Mouse (Mus musculus) hindbrain, embryonic 13.5 days (tissue): ENCODE measurements around the gene Tmem116. TPM values are rescaled to one million over a fixed set of nuclear protein-coding genes. Genes with fewer than 3 reads are reported as not detected.
"Not testable (repeated sequence)": the region's sequence is repeated elsewhere in the genome, so short reads cannot be mapped to it uniquely, and the experiment has no call there.

ENCODE experiments used
- ATAC-seq: fragments of 200-750 bp; cut with Nextera tagmentation; 2 replicates; pipeline ENCODE4 v1.8.0; 2017; ENCODE audit warnings: moderate TSS enrichment; ENCODE audit not compliant: low FRiP score
- H3K27ac ChIP-seq: fragments of 300-500 bp; sonication (generic); 2 replicates; pipeline ENCODE4 v1.5.1; 2015; ENCODE audit warnings: inconsistent platforms, mild to moderate bottlenecking, moderate library complexity
- H3K27me3 ChIP-seq: fragments of 300-500 bp; sonication (generic); 2 replicates; pipeline ENCODE4 v1.6.1; 2015; ENCODE audit warnings: mild to moderate bottlenecking, inconsistent platforms
- H3K36me3 ChIP-seq: fragments of 300-500 bp; sonication (generic); 2 replicates; pipeline ENCODE4 v1.6.1; 2015; ENCODE audit warnings: mild to moderate bottlenecking, inconsistent platforms
- H3K4me1 ChIP-seq: fragments of 300-500 bp; sonication (generic); replicated peaks from 2 replicates; pipeline ENCODE4 v1.6.1; 2015; ENCODE audit warnings: inconsistent platforms
- H3K4me2 ChIP-seq: fragments of 300-500 bp; sonication (generic); 2 replicates; pipeline ENCODE4 v1.6.1; 2015; ENCODE audit warnings: inconsistent platforms, mild to moderate bottlenecking, moderate library complexity
- H3K4me3 ChIP-seq: fragments of 300-500 bp; sonication (generic); 2 replicates; pipeline ENCODE4 v1.5.1; 2015; ENCODE audit warnings: mild to moderate bottlenecking, inconsistent platforms
- H3K9ac ChIP-seq: fragments of 300-500 bp; sonication (generic); 2 replicates; pipeline ENCODE4 v1.6.1; 2015; ENCODE audit warnings: mild to moderate bottlenecking, inconsistent platforms
- H3K9me3 ChIP-seq: fragments of 300-500 bp; sonication (generic); 2 replicates; pipeline ENCODE4 v1.6.1; 2016; ENCODE audit warnings: inconsistent platforms
- WGBS: fragments of 180-500 bp; shearing (Covaris S2); methylation state at CpG from one replicate; pipeline ENCODE4 v1.1.7; 2015; 5-methylcytosine and 5-hydroxymethylcytosine counted together
- polyA plus RNA-seq: library from polyadenylated mRNA; unstranded; fragments of >200 nt; fragmentation: Nextera tagmentation; extraction: Ambion mirVana; gene quantifications from 2 replicates; pipeline ENCODE4 v1.2.1, GENCODE M21; 2015

The Tmem116 gene
- polyA plus RNA-seq, 1 experiment from 2014 or later = 2.2 TPM

DNA sequence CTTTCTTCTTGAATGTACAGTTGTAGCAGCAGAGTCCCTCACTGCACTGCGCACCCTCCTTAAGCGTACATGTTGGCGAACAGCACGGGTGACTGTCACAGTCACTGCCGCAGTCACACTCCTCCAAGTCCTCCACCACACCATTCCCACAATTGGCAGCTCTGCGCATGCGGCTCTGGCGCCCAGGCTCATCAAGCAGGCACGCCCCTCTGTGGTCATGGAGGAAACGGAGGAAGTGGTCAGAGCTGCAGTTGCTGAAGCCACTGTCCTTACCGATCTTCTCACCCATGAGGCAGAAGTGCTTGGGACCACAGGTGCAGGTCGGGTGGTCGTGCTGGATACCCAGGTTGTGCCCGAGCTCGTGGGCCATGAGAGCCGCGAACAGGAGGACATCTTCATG lies 68.1 kb downstream of the Tmem116 start:
- not testable (repeated sequence) for H3K9ac ChIP-seq, H3K4me2 ChIP-seq, H3K27me3 ChIP-seq, H3K9me3 ChIP-seq, H3K4me1 ChIP-seq, ATAC-seq, H3K4me3 ChIP-seq, H3K27ac ChIP-seq
- peaks cover 55% of the 10 kb centered on the region for H3K36me3 ChIP-seq
- WGBS = 91% methylated on average over 10 of the region's 17 CpGs

DNA sequence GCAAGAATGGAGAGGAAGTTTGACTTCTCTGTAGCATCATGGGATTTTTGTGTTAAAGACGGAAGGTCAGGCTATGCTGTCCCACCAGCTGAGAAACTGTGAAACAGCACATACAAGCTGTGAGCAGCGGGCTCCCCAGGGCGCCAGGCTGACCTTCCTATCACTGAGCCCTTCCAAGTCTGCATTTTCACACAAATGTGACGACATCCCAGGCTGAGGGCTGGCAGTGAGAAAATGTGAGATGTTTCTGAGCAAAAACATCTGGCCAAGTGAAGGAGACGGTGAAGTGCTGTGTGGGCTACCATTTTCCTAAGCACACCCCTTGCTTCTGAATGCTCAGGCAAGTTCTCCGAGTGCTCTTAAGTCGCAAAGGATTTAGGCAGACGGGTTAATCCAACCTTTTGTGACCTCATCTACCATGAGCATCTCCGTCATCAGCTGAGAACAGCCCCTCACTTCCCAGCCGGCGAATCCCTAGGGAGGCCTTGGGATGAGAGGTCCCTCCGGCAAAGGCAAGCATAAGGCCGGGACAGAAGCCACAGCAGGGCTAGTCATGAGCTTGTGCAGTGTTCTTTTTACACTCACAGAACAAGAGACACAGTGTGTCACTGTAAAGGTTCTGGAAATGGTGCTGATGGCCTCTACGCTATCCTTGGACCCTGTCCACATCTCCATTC lies 74.2 kb downstream of the Tmem116 start:
- Histone ChIP-seq H3K36me3 (peaks cover 77% of the 10 kb centered on the region), H3K4me1 (no peaks in the 10 kb centered on the region), H3K4me2 (no peak overlapping the region), H3K9me3 (no peaks in the 10 kb centered on the region), H3K27ac (no peak overlapping the region), H3K27me3 (no peaks in the 10 kb centered on the region), H3K9ac (no peak overlapping the region), H3K4me3 (no peak overlapping the region)
- WGBS = 90% methylated on average over 14 of the region's 14 CpGs
- no peak for ATAC-seq

DNA sequence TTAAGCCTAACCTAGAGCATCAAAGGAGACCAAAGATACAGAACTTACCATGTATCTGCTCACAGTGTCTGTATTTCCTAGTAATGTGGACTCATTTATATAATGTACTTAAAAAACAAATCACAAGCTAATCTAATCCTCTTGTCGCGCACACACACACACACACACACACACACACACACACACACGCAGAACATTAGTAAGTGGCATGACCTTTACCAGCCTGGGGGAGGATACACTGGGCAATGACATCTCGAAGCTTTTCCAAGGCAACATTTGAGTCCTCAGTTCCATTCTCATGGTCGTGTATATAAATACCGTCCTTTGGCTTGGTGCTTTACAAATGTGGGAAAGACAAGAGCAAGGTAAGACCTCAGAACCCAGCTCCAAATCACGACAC lies 74.8 kb downstream of the Tmem116 start:
- H3K36me3 ChIP-seq = peaks cover 77% of the 10 kb centered on the region
- no peaks in the 10 kb centered on the region for H3K27me3 ChIP-seq
- no peak overlapping the region for H3K9ac ChIP-seq
- WGBS = 78% methylated on average over 7 of the region's 7 CpGs
- no peak overlapping the region for H3K4me2 ChIP-seq
- no peak overlapping the region for H3K27ac ChIP-seq
- no peak for ATAC-seq
- H3K4me1 ChIP-seq = no peaks in the 10 kb centered on the region
- H3K9me3 ChIP-seq = no peaks in the 10 kb centered on the region
- H3K4me3 ChIP-seq = no peak overlapping the region

DNA sequence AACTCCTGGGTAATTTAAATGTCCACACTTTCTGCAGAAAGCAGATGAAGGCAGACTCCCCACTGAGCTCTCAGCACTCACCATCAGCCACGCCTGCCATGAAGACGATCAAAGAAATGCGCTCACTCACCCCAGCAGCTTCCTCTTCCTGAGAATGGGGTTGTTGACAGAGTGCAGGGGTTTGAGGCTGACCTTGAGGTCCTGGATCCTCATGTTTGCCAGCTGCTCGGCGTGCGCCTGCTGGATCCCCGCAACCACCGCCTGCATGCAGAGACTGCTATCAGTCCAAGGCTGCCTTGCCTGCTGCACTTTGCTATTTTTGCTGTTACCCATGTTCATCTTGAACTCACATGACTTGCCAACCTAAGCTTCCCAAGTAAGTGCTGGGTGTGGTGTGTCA lies 75.3 kb downstream of the Tmem116 start:
- no peaks in the 10 kb centered on the region for H3K27me3 ChIP-seq
- H3K9me3 ChIP-seq = no peaks in the 10 kb centered on the region
- WGBS = 84% methylated on average over 8 of the region's 8 CpGs
- H3K36me3 ChIP-seq = peaks cover 80% of the 10 kb centered on the region
- no peak overlapping the region for H3K9ac ChIP-seq
- no peak for ATAC-seq
- H3K4me3 ChIP-seq = no peak overlapping the region
- no peak overlapping the region for H3K4me2 ChIP-seq
- no peaks in the 10 kb centered on the region for H3K4me1 ChIP-seq
- no peak overlapping the region for H3K27ac ChIP-seq

DNA sequence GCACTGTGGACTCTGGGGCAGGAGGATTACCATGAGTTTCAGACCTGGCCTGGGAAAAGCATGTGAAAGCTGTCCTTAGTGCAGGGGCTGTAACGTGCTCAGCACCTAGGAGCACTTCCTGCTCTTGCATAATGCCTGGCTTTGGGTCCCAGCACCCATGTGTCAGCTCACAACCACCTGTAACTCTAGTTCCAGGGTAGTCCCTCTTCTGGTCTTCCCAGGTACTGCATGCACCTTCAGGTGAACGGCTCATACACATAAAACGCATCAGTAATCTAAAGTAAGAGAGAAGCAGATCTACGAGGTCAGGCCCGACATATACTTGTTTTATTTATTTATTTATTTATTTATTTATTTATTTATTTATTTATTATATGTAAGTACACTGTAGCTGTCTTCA lies 82.8 kb downstream of the Tmem116 start:
- ATAC-seq = no peak

DNA sequence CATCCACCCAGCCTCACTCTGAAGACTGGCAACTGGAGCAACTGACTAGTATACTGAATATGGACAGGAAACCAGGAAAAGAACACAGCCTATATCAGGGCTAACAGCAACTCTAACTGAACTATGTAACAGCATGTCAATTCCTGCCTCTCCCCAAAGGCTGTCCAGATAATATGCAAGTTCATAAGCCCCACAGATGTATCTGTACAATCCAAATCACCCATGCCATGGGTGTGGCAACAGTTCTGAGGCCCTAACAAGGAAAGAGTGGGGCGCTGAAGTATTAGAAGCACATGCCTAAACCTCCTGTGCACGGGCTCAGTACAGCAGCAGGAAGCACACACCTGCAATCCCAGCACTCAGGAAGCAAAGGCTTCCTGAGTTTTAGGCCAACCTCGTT lies 83.4 kb downstream of the Tmem116 start:
- 97% methylated on average over 3 of the region's 3 CpGs for WGBS
- Histone ChIP-seq H3K4me3 (no peak overlapping the region), H3K9ac (no peak overlapping the region), H3K27me3 (no peaks in the 10 kb centered on the region), H3K4me2 (no peak overlapping the region), H3K27ac (no peak overlapping the region), H3K9me3 (no peaks in the 10 kb centered on the region), H3K36me3 (peaks cover 73% of the 10 kb centered on the region), H3K4me1 (no peaks in the 10 kb centered on the region)
- ATAC-seq = no peak

More for the DNA sequence above, 82.8 kb downstream of the Tmem116 start:
- Histone ChIP-seq H3K27ac (no peak overlapping the region), H3K9ac (no peak overlapping the region), H3K27me3 (no peaks in the 10 kb centered on the region), H3K4me2 (no peak overlapping the region), H3K4me1 (no peaks in the 10 kb centered on the region), H3K36me3 (peaks cover 79% of the 10 kb centered on the region), H3K4me3 (no peak overlapping the region), H3K9me3 (no peaks in the 10 kb centered on the region)
- WGBS = 93% methylated on average over 5 of the region's 5 CpGs

DNA sequence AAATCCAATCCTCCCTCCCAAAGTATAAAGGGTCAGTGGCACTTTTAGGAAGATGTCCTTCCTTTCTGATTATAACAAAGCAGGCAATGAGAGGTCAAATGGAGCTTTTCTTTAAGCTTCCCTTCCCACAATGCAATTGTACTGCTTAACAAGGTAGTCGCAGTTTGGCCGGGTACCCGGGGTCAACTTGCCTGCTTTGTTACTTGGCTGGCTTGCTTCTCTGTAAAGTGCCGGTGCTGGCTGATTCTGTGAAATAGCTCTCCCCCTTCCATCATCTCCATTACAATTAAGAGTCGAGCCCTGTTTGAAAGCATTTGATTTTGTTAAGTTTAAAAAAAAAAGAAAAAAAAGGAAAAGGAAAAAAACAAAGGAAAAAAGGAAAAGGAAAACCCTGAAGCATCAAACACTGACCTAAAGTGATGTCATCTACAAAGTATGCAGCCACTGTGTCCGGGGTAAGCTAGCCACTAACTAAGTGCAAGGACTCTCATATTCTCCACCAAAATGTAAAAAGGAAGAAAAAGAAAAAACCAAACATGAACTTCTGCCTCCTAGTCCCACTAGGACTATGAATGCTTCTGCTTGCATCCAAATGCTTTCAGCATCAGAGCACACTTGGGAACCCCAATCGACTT lies 85.3 kb downstream of the Tmem116 start:
- WGBS = 47% methylated on average over 7 of the region's 7 CpGs
- Histone ChIP-seq H3K36me3 (peaks cover 56% of the 10 kb centered on the region), H3K4me3 (no peak overlapping the region), H3K4me2 (no peak overlapping the region), H3K9me3 (no peaks in the 10 kb centered on the region), H3K27ac (no peak overlapping the region), H3K27me3 (no peaks in the 10 kb centered on the region), H3K9ac (no peak overlapping the region), H3K4me1 (peaks cover 2% of the 10 kb centered on the region)
- ATAC-seq = no peak

DNA sequence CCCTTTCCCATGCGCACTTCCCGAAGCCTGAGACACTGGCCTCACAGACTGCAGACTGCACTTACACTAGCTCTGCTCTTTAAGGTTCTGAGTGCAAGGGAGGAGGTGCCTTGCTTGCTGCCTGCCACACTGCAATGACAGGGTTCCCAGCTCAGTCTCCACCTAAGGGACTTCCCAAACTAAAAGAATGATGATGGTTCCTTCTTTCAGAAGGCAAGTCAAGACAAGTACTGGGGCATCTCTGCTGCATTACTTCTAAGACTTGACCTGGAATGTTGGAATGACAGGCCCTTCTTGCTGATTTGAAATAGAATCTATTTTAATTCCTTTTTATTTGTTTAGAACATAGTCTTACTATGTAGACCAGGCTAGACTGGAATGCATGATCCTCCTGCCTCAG lies 85.9 kb downstream of the Tmem116 start:
- peaks cover 7% of the 10 kb centered on the region for H3K4me1 ChIP-seq
- no peaks in the 10 kb centered on the region for H3K27me3 ChIP-seq
- H3K9me3 ChIP-seq = no peaks in the 10 kb centered on the region
- peaks cover 51% of the 10 kb centered on the region for H3K36me3 ChIP-seq
- H3K27ac ChIP-seq = no peak overlapping the region
- ATAC-seq = no peak
- no peak overlapping the region for H3K4me3 ChIP-seq
- 83% methylated on average over 2 of the region's 2 CpGs for WGBS
- H3K4me2 ChIP-seq = no peak overlapping the region
- no peak overlapping the region for H3K9ac ChIP-seq

DNA sequence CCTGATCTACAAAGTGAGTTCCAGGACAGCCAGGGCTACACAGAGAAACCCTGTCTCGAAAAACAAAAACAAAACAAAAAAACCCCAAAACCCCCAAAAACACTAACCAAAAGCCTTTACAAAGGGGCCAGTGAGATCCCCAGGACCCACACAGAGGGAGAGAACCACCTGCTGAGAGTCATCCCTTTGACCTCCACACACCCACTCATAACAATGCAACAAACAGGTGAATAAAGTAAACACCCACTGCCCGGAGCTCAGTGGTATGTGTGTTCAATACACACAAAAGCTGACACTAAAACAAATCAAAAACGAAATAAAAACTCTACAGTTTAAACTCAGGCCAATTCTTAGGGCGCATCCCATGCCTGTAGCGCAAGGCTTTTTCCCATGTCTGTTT lies 88.4 kb downstream of the Tmem116 start:
- Histone ChIP-seq H3K36me3 (peaks cover 28% of the 10 kb centered on the region), H3K9me3 (no peaks in the 10 kb centered on the region), H3K4me1 (peaks cover 29% of the 10 kb centered on the region), H3K9ac (no peak overlapping the region), H3K27ac (no peak overlapping the region), H3K27me3 (no peaks in the 10 kb centered on the region), H3K4me3 (no peak overlapping the region), H3K4me2 (no peak overlapping the region)
- 91% methylated on average over 5 of the region's 5 CpGs for WGBS
- ATAC-seq = no peak

DNA sequence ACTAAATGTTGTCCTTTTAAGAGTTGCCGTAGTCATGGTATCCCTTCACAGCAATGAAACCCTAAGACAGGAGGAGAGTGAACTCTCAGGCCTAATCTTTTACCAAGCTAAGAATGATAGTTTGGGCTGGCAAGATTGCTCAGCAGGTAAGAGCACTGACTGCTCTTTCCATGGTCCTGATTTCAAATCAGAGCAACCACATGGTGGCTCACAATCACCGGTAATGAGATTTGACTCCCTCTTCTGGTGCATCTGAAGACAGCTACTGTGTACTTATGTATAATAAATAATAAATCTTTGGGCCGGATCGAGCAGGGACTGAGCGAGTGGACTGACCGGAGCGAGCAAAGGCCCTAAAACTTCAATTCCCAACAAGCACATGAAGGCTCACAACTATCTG lies 89.5 kb downstream of the Tmem116 start:
- ATAC-seq = no peak
- Histone ChIP-seq H3K4me2 (no peak overlapping the region), H3K36me3 (peaks cover 16% of the 10 kb centered on the region), H3K9ac (no peak overlapping the region), H3K27ac (no peak overlapping the region), H3K4me1 (peaks cover 30% of the 10 kb centered on the region), H3K27me3 (no peaks in the 10 kb centered on the region), H3K9me3 (no peaks in the 10 kb centered on the region), H3K4me3 (no peak overlapping the region)
- 88% methylated on average over 7 of the region's 7 CpGs for WGBS

DNA sequence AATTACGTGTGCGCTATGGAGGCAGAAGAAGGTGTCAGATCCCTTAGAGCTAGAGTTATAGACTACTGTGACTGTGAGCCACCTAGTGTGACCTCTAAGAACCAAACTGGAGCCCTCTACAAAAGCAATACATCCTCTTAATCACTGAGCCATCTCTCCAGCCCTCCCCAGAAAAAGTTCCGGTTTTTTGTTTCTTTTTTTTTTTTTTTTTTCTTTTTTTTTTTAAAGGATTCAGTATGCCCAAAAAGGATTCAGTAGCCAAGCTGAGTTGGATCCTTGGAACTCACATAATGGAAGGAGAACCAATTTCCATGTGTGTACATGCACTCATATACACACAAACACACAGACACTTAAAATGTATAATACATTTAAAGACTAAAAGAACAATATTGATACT lies 91.7 kb downstream of the Tmem116 start:
- Histone ChIP-seq H3K27ac (no peak overlapping the region), H3K4me1 (peaks cover 38% of the 10 kb centered on the region), H3K4me3 (no peak overlapping the region), H3K36me3 (peaks cover 3% of the 10 kb centered on the region; the same call in 1 of the 2 replicates), H3K9ac (peak overlapping the region; percentile 46; the same call in 1 of the 2 replicates), H3K27me3 (no peaks in the 10 kb centered on the region), H3K9me3 (no peaks in the 10 kb centered on the region), H3K4me2 (no peak overlapping the region)
- 87% methylated on average over 3 of the region's 3 CpGs for WGBS
- ATAC-seq = no peak

DNA sequence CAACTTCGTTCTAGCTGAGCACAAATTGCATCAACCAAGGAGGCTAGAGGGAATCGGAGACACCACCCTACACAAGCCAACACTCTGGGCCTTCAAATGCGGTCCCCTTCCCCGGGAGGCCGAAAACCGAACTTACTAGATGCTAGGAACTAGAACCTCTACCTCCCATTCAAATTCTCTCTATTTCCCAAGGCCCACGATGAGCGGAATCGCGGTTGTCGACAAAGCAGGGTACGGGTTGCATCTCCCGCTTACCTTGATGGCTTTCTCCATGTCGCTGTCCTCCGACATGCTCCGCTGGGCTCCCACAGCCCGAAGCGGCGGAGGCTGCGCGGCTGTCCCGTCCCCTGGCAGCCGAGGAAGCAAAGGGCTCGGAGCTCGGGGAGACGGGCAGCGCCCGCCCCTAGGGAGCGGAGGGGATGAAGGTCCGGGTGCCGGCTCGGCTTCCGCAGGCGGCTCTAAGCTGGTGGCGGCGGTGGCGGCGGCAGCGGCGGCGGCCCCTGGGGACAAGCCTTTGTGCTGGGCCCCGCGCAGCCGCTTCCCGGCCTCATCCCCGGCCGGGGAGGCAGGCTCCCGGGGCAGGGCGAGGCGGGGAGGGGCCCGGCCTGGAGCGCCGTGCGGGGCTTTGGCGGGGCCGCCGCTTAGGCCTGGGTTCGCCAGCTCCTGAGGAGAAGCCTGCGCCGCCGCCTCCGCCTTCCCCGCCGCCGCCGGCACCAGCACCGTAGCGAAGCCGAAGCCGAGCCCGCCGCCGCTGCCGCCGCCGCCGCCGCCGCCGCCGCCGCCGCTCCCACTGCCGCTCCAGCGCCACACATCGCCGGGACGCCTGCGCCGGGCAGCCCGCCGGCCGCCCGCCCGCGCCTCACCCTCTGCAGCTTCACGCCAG lies 93.5 kb downstream of the Tmem116 start, which contains the start of the genes Adam1a and Gm42878:
Gene Adam1a, minus strand, starts transcription at position 573 of the 883 bp plus-strand sequence.
Gene Gm42878, minus strand, starts transcription at position 573 of the 883 bp plus-strand sequence.
- H3K4me2 ChIP-seq = peak within 1 kb of the TSS; percentile 80
- H3K27ac ChIP-seq = peak within 1 kb of the TSS; percentile 97
- no peaks in the 10 kb centered on the region for H3K27me3 ChIP-seq
- H3K36me3 ChIP-seq = no peaks in the 10 kb centered on the region
- no peaks in the 10 kb centered on the region for H3K9me3 ChIP-seq
- ATAC-seq = peak; percentile 66
- WGBS = under 1% methylated on average over 59 of the region's 97 CpGs
- H3K4me1 ChIP-seq = peaks cover 38% of the 10 kb centered on the region
- peak within 1 kb of the TSS; percentile 100 for H3K4me3 ChIP-seq
- H3K9ac ChIP-seq = peak within 1 kb of the TSS; percentile 99
